Mouse (Mus musculus) cortical plate, adult 2 months (tissue): ENCODE measurements around the gene Zfp488. TPM values are rescaled to one million over a fixed set of nuclear protein-coding genes. Genes with fewer than 3 reads are reported as not detected.

Experiments used
- H3K27ac ChIP-seq: fragments of 200-500 bp; 2 replicates; pipeline ENCODE4 v1.5.1; 2012; ENCODE audit warnings: low read length, control low read depth, inconsistent platforms; ENCODE audit not compliant: insufficient read depth
- H3K4me1 ChIP-seq: fragments of 200-500 bp; 2 replicates; pipeline ENCODE4 v1.6.1; 2011; ENCODE audit warnings: low read length; ENCODE audit not compliant: control insufficient read depth, insufficient read depth
- H3K4me3 ChIP-seq: fragments of 200-500 bp; 2 replicates; pipeline ENCODE4 v1.5.1; 2011; ENCODE audit warnings: mild to moderate bottlenecking, low read length, control low read depth; ENCODE audit not compliant: insufficient read depth
- CTCF ChIP-seq: fragments of 200-500 bp; IDR thresholded peaks from 2 replicates; pipeline ENCODE4 v1.5.1; 2011; ENCODE audit warnings: mild to moderate bottlenecking, control low read depth, low read length; ENCODE audit not compliant: insufficient read depth; ENCODE audit errors: extremely low read depth
- POLR2A ChIP-seq: fragments of 200-500 bp; IDR thresholded peaks from 2 replicates; pipeline ENCODE4 v1.6.1; 2011; ENCODE audit warnings: mild to moderate bottlenecking, low read length, control low read depth; ENCODE audit not compliant: insufficient read depth; ENCODE audit errors: extremely low read depth
- polyA plus RNA-seq: library from polyadenylated mRNA; depleted of rRNA; stranded (reverse); fragments of >200 nt; gene quantifications from 2 replicates; pipeline ENCODE4 v1.2.3, GENCODE M21; 2012; rRNA removed

Gene Zfp488
- polyA plus RNA-seq, result 3.1 and 3.4 TPM in 2 replicates

DNA sequence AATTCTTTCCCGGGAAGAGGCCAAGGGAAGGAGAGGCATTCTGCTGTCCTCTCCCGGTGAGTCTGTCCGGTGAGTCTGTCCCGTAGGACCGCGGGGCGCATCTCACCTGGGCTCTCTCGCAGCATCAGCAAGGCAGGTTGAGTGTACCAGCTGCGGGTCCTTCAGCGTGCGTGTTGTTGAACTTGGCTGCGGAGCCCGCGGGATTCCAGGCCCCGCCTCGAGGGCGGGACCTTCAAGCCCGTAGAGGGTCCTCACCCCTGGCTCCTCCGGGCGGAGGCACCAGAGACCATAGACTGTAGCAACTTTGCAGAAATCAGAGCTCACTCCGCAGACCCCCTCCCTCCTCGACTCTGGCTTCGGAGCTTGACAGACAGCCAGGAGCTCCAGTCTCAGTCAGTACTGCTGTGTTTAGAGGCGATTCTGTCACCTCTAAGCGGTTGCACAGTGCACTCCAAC is at the start of gene Zfp488:
Zfp488 (minus strand) TSS at position 161 of the 456 bp plus-strand sequence.
- H3K27ac ChIP-seq, result 0 out of 2 replicates have a peak within 1 kb of the TSS, but pooled peaks have one; percentile 10
- TF ChIP-seq POLR2A, result no peak
- TF ChIP-seq CTCF, result no peak
- peak within 1 kb of the TSS; percentile 32 for H3K4me3 ChIP-seq
- H3K4me1 ChIP-seq, result no peaks in the 10 kb centered on the region

DNA sequence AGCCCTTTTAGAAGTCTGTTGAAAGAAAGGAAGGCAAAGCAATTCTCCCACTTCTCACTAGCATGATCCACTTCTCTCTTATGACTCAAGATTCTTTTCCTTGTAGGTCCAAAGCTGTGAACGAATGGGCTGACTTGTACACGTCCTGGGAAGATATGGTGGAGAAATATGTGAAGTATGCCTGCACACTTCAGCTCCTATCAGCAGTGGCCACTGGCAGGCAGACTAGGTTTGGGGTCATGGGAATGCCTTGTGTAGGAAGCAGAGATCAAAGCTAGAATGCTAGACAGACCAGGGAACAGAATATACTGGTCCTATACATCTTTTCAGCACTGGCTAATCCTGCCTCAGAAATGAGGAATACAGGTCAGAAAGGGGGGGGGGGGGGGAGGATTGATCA is 48.1 kb upstream of the Zfp488 start:
- Histone ChIP-seq H3K27ac (no peak overlapping the region), H3K4me1 (no peaks in the 10 kb centered on the region), H3K4me3 (no peak overlapping the region)
- TF ChIP-seq CTCF, result no peak
- TF ChIP-seq POLR2A, result no peak

DNA sequence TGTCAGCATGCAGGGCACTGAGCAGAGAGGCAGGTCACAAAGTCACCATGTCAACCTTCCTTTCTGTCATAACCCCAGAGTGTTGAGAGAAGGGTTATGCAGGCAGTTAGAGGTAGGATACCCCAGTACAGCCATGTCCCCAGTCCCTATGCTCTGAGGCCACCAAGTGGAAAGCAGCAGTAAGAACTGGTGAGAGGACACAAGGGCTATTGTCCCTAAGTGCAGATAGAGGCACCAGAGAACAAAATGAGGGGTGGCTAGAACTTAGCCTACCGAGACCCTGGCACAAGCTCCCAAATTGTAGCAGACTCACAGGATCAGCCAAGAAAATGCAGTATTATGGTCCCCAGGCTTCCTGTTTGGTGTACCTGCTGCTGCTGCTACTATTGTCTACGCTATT is 38.4 kb upstream of the Zfp488 start:
- no peak for TF ChIP-seq POLR2A
- peak; percentile 22; the same call in 1 of the 2 replicates for TF ChIP-seq CTCF
- H3K4me1 ChIP-seq, result no peaks in the 10 kb centered on the region

DNA sequence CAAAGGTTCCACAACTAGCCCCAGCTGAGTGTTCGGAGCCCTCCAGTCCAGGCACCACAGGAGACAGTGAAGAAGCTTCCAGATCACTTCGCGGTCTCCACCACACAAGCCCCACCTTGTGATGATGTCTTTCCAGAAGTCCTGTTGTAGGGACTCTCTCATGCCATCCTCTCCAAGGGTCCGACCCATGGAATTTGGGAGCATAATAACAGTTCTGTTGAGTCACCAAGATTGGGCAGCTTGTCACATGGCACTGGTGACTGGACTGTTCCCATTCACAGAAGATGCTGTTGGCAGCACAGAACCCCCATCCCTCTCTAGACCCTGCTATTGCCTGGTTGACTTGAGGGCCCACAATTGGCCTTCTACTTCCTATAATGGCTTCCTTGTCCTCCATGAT is 37.8 kb upstream of the Zfp488 start, which contains the start of gene Gm5460:
Gm5460 (plus strand) TSS at position 378 of the 400 bp plus-strand sequence.
- Histone ChIP-seq H3K4me1 (no peaks in the 10 kb centered on the region), H3K4me3 (no peak within 1 kb of the TSS), H3K27ac (no peak within 1 kb of the TSS)
- TF ChIP-seq POLR2A (no peak), CTCF (no peak)

More for the DNA sequence above, 38.4 kb upstream of the Zfp488 start:
- Histone ChIP-seq H3K4me3 (no peak overlapping the region), H3K27ac (no peak overlapping the region)

DNA sequence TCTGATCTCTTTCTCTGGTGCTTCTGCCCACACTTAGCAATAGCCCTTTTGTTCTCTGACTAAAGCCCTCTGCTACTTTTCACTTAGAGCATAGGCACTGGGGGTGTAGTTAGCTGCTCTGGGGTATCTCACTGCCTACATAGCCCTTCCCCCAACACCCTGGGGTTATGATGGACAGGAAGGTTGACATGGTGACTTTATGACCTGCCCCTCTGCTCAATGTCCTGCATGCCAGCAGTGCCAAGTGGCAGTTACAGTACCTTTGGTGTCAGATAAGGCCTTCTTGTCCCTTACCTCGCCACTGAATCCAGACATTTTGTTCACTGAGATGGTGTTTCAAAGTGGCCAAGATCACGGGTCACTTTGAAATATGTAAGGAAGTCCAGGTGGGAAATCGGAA is 36.5 kb upstream of the Zfp488 start, which contains the start of gene Gm30083:
Gm30083 (minus strand) TSS at position 120 of the 400 bp plus-strand sequence.
- TF ChIP-seq CTCF (no peak), POLR2A (no peak)

DNA sequence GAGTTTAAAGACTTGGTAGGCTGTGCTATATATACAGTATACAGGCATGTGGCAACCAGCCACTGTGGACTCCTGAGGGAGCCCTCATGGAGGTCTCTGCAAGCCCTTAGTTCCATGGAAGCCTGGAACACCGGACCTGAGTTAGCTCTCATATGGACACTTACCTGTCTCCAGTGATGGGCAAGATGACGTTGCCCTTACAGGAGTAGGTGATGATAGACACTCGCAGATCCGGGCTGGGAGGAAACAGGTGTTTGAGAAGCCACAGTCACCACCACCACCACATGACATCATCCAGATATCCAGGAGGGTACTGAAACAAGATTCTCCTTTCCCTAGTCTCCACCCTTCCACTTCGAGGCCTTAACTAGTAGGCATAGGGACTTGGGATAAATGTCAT is 23.8 kb upstream of the Zfp488 start:
- Histone ChIP-seq H3K4me1 (no peaks in the 10 kb centered on the region), H3K27ac (no peak overlapping the region), H3K4me3 (no peak overlapping the region)
- TF ChIP-seq CTCF (no peak), POLR2A (no peak)

More for the DNA sequence above, 36.5 kb upstream of the Zfp488 start, which contains the start of gene Gm30083:
- Histone ChIP-seq H3K4me1 (no peaks in the 10 kb centered on the region), H3K27ac (no peak within 1 kb of the TSS), H3K4me3 (no peak within 1 kb of the TSS)

DNA sequence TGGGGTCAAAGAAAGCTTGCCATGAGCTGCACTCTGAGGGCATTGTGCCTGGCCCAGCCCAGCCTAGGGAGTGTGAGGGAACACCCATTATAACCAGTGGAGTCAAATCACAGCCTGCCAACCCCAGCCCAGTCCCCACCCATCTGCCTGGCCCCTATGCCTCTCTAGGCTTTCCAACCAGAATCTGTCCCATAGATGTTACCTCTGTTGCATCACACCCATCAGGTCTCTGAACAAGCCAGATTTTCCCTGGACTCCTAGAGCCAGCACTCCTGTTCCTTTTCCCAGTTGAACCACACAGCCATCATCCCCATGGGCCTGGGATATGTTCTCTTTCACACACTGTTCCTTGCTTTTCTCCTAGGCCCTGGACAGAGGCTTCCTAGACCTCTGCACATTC is 22.9 kb upstream of the Zfp488 start:
- TF ChIP-seq POLR2A, result no peak
- TF ChIP-seq CTCF, result no peak
- Histone ChIP-seq H3K27ac (no peak overlapping the region), H3K4me1 (no peaks in the 10 kb centered on the region), H3K4me3 (no peak overlapping the region)

DNA sequence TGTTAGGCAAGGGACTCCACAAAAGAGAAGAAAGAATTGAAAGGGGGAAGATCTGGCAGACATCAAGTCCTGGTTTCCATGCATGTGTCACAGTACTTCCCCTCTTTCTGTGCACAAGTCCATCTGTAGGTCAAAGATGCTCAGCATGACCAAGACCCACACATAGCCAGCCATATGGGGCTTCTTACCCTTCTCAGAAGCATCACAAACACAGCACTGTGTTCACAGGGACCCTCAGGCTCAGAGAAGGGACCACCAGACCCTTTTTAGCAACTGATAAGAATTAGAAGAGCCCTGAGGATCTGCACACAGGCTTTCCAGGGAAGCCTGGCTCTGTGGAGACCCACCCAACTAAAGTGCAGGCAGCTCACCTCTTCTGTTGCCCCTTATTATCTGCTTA is 21.5 kb upstream of the Zfp488 start:
- Histone ChIP-seq H3K4me3 (no peak overlapping the region), H3K4me1 (no peaks in the 10 kb centered on the region), H3K27ac (no peak overlapping the region)
- no peak for TF ChIP-seq POLR2A
- TF ChIP-seq CTCF, result no peak

DNA sequence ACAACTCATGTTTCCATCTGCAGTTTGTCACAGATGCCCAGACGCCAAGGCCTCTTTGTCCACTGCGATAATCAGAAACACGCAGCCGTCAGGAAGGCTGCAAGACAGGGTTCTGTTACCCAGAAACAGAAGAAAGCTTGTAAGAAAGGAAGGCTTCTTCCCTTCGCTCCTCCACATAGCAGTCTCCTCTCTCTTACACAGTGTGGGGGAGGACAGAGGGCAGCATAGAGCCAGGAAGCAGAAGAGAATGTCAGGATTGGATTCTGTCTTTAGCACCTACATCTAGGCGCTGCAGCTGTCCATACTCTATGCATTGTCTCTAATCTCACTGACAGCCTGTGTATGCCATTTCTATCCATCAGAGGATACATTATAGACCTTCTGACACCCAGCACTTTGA is 18.9 kb upstream of the Zfp488 start:
- TF ChIP-seq POLR2A (no peak), CTCF (no peak)

DNA sequence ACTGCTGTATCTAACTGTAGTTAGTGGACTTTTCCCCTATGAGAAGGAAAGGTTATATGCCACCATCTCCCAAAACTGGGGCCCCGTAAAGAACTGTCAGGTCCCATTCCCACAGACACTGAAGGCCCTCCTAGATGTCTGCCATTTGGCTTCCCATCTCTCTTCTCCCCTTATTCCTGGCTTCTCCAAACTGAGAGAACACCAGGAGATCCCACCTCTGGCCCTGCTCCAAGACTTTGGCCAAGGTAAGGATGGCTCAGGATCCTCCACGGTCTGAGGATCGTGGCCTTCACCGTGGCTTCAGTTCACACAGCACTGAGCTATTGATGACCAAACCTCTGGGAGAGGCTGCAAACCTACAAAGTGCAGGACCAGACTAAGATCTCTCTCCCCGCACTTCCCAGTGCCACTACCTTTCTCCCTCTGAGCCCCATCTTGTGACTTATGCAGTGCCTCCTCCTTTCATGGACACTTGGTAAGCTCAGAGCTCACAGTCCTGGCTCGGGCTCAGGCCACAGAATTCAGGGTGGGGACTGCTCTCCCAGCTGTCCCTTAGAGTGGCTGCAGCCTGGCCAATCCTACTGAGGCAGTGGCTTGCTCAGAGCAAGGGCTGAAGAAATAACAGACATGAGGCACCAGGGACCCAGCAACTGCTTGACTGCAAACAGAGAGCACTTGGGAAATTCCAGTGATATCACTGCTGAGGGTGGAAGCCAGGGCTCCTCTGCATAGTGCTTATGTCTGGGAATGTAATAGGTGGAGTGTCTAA is 15.1 kb upstream of the Zfp488 start:
- H3K4me1 ChIP-seq, result no peaks in the 10 kb centered on the region
- no peak overlapping the region for H3K27ac ChIP-seq
- H3K4me3 ChIP-seq, result no peak overlapping the region
- TF ChIP-seq CTCF, result no peak
- no peak for TF ChIP-seq POLR2A

More for the DNA sequence above, 18.9 kb upstream of the Zfp488 start:
- Histone ChIP-seq H3K4me3 (no peak overlapping the region), H3K4me1 (no peaks in the 10 kb centered on the region), H3K27ac (no peak overlapping the region)
